8 mouse cellular contexts compared by ENCODE assay signal in genomic region chr7:60243746-60244145, GRCm38 (mm10).
DNase-seq lines count a peak whose midpoint lies in the region; ATAC-seq and TF ChIP-seq lines count a peak whose summit lies in the region.
"Not testable (repeated sequence)": the region's sequence is repeated elsewhere in the genome, so short reads cannot be mapped to it uniquely, and the experiment has no call there.

No protein-coding gene starts in this region.

- peak; percentile 88 for ATAC-seq in forebrain, embryonic 15.5 days (replicated peaks)
- ATAC-seq in liver, embryonic 11.5 days (replicated peaks; ENCODE audit: low FRiP score): peak; percentile 78
- ATAC-seq in midbrain, embryonic 16.5 days: peak; percentile 89
- ATAC-seq in stomach, postnatal 0 days (ENCODE audit: low FRiP score, low TSS enrichment): peak; percentile 82

- DNase-seq in adipocyte (ENCODE audit: low spot score): peak; percentile 65
- DNase-seq in cerebellum, postnatal 10 days: peak; percentile 62 to 70
- peak; percentile 53 for DNase-seq in heart, postnatal 4 days
- peak; percentile 44 to 52 for DNase-seq in kidney, postnatal 25 days
- not testable (repeated sequence) for DNase-seq in liver, embryonic 11.5 days (ENCODE audit: low spot score)
- peak; percentile 27 for DNase-seq in stomach, postnatal 0 days (ENCODE audit: low spot score)

- TF ChIP-seq CTCF in stomach, postnatal 0 days (IDR thresholded peaks at IDR 0.05; ENCODE audit: low read depth): not testable (repeated sequence)

- H3K27ac ChIP-seq in forebrain, embryonic 15.5 days (replicated peaks): peak overlapping the region; percentile 68
- H3K27ac ChIP-seq in liver, embryonic 11.5 days (ENCODE audit: low read depth, low read length); midbrain, embryonic 16.5 days (ENCODE audit: low read length); stomach, postnatal 0 days (replicated peaks): not testable (repeated sequence)

- H3K9me3 ChIP-seq in forebrain, embryonic 15.5 days; liver, embryonic 11.5 days (ENCODE audit: control insufficient read depth, low read length); midbrain, embryonic 16.5 days (replicated peaks; ENCODE audit: control insufficient read depth, low read length, poor library complexity, severe bottlenecking); stomach, postnatal 0 days (ENCODE audit: control insufficient read depth, low read length): not testable (repeated sequence)

- H3K4me2 ChIP-seq in forebrain, embryonic 15.5 days (replicated peaks): peak overlapping the region; percentile 37
- H3K4me2 ChIP-seq in liver, embryonic 11.5 days: peak overlapping the region; percentile 44
- H3K4me2 ChIP-seq in midbrain, embryonic 16.5 days (ENCODE audit: low read length): peak overlapping the region; percentile 29; the same call in 1 of the 2 replicates
- peak overlapping the region; percentile 42 for H3K4me2 ChIP-seq in stomach, postnatal 0 days (replicated peaks; ENCODE audit: low read depth)

- not testable (repeated sequence) for TF ChIP-seq EP300 in stomach, postnatal 0 days (optimal IDR thresholded peaks at IDR 0.05)

- not testable (repeated sequence) for H3K27me3 ChIP-seq in forebrain, embryonic 15.5 days; liver, embryonic 11.5 days (replicated peaks; ENCODE audit: control insufficient read depth, insufficient read depth, low read length); midbrain, embryonic 16.5 days (ENCODE audit: control insufficient read depth, insufficient read depth, low read depth, low read length); stomach, postnatal 0 days (ENCODE audit: control insufficient read depth, insufficient read depth, low read length)

- not testable (repeated sequence) for H3K36me3 ChIP-seq in forebrain, embryonic 15.5 days; liver, embryonic 11.5 days (ENCODE audit: control insufficient read depth, insufficient read depth, low read length); midbrain, embryonic 16.5 days (ENCODE audit: control insufficient read depth, insufficient read depth, low read length); stomach, postnatal 0 days (ENCODE audit: control insufficient read depth, insufficient read depth, low read length)

- peak overlapping the region; percentile 42 for H3K4me3 ChIP-seq in forebrain, embryonic 15.5 days
- peak overlapping the region; percentile 43 for H3K4me3 ChIP-seq in liver, embryonic 11.5 days (ENCODE audit: low read depth, low read length)
- peak overlapping the region; percentile 40 for H3K4me3 ChIP-seq in midbrain, embryonic 16.5 days (ENCODE audit: low read depth, low read length)
- H3K4me3 ChIP-seq in stomach, postnatal 0 days (ENCODE audit: low read depth, low read length): peak overlapping the region; percentile 33

- H3K9ac ChIP-seq in forebrain, embryonic 15.5 days (replicated peaks): peak overlapping the region; percentile 38
- H3K9ac ChIP-seq in liver, embryonic 11.5 days (ENCODE audit: low read depth, low read length): not testable (repeated sequence)
- peak overlapping the region; percentile 53; the same call in 1 of the 2 replicates for H3K9ac ChIP-seq in midbrain, embryonic 16.5 days (ENCODE audit: low read depth, low read length)
- H3K9ac ChIP-seq in stomach, postnatal 0 days (ENCODE audit: low read length): peak overlapping the region; percentile 48; the same call in 1 of the 2 replicates

- 39% methylated on average over 11 of the region's 11 CpGs for WGBS in forebrain, embryonic 15.5 days
- 15% methylated on average over 11 of the region's 11 CpGs for WGBS in liver, embryonic 11.5 days
- WGBS in midbrain, embryonic 16.5 days: 31% methylated on average over 11 of the region's 11 CpGs
- 31% methylated on average over 11 of the region's 11 CpGs for WGBS in stomach, postnatal 0 days

- H3K4me1 ChIP-seq in forebrain, embryonic 15.5 days; liver, embryonic 11.5 days (replicated peaks; ENCODE audit: control insufficient read depth, insufficient read depth, low read length); midbrain, embryonic 16.5 days (ENCODE audit: control insufficient read depth, insufficient read depth, low read length); stomach, postnatal 0 days (replicated peaks; ENCODE audit: control insufficient read depth, insufficient read depth): not testable (repeated sequence)
